Mouse (Mus musculus): ENCODE results near the gene Wdr59.

DNA sequence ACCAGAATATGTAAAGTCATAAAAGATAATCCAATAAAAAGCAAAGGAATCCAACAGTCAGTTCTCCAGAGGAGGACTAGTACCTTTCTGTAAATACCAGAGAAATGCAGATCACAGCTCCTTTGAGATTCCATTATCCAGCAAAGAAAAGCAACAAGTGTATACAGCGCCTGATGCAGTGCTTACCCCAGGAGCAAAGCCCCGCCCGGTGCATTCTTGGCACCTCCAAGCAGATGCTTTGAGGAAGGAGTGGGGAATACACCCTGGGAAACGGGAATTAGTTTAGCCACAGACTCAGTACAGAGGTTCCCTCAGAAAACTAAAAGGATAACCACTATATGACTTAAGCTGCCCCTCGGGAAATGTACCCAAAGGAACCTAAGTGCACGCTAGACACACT, 26.3 kb upstream of the Wdr59 start:
- TF ChIP-seq CTCF (IDR thresholded peaks at IDR 0.05; ENCODE audit: low read depth, low read length) (no peak), POLR2A (IDR thresholded peaks at IDR 0.05; ENCODE audit: extremely low read depth, insufficient read depth, low read length) (no peak)

Measured in liver, adult 2 months (tissue).